Mouse (Mus musculus) small intestine, adult 2 months (tissue): ENCODE data around the gene Ctnnbl1.

Source experiments
- CTCF ChIP-seq: fragments of 200-500 bp; IDR thresholded peaks from 2 replicates; pipeline ENCODE4 v1.5.1; 2012; ENCODE audit warnings: low read depth, mild to moderate bottlenecking, control low read depth, inconsistent platforms, low read length, moderate library complexity, mixed read lengths; ENCODE audit not compliant: insufficient replicate concordance, insufficient read length; ENCODE audit errors: extremely low read depth
- POLR2A ChIP-seq: fragments of 200-500 bp; IDR thresholded peaks from 2 replicates; pipeline ENCODE4 v1.6.1; 2012; ENCODE audit warnings: low read depth, mild to moderate bottlenecking, control low read depth, inconsistent platforms, low read length, moderate library complexity

DNA sequence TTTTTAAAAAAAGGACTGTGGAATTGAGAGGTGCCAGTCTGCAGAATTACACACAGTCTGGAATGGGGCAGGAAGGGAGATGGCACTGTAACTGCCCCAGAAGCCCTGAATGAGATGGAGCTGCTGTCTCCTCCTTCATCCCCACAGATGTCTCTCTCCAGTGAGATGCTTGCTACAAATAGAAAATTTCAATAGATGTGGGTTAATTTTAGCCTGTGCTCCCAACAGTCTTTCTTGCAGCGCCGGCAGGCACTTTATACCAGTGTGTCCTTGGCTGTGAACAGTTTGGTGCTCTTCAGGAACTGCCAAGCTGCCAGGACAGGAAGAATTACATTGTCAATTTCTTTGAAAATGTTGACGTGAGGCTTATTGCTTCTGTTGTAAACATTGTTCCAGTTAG, 86.3 kb downstream of the Ctnnbl1 start:
- TF ChIP-seq CTCF (no peak), POLR2A (no peak)
